Mouse (Mus musculus) frontal cortex, adult (tissue): ENCODE measurements around the gene Troap.
A peak's percentile ranks its signal among the peaks of the same experiment; 100 is the strongest.
"Not testable (repeated sequence)": the region's sequence is repeated elsewhere in the genome, so short reads cannot be mapped to it uniquely, and the experiment has no call there.

Experiments used
- ATAC-seq: cut with Nextera tagmentation; 2 replicates; pipeline ENCODE4 v1.9.2; 2017; ENCODE audit warnings: mild to moderate bottlenecking, moderate library complexity, mixed read lengths; ENCODE audit not compliant: low TSS enrichment

Gene Troap

DNA sequence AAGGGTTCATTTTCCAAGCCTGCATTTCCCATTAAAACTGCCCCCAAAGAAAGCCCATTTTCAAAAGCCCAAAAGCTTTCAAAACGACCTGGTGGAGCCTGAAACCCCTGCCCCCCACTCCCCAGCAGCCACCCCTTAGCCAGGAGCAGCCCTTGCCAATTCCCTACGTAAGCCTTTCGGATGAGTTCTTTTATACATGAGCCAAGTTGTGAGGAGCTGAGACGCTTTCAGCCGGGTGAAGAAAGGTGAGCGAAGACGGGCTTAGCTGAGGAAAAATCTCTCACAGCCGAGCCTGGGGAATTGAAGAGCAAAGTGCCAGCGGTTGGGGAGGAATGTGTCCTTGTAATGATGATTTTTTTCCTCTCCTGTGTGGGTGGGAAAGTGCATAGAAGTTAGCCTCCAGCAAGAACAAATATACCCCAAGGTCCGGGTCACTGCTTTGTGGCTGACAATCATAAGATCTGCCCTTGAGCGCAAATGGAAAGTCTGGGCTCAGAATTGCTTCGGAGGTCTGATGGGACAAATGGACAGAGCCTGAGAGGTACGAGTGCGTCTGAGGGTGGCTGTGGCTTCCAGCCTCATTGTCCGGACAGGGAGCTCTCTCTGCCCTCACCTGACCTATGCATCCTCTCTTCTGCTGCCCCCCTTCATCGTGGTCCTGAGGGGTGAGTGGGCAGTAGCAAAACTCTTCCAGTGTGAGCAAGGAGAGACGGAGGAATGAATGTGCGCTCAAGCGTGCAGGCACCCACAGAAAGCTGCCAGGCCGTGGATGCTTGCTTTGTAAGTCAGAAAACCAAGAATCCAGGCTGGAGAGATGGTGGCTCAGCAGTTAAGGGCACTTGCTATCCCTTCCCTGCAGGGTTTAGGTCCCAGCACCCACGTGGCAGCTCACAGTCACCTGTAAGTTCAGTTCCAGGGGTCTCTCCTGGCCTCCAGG lies 33.2 kb upstream of the Troap start:
- no peak for ATAC-seq

DNA sequence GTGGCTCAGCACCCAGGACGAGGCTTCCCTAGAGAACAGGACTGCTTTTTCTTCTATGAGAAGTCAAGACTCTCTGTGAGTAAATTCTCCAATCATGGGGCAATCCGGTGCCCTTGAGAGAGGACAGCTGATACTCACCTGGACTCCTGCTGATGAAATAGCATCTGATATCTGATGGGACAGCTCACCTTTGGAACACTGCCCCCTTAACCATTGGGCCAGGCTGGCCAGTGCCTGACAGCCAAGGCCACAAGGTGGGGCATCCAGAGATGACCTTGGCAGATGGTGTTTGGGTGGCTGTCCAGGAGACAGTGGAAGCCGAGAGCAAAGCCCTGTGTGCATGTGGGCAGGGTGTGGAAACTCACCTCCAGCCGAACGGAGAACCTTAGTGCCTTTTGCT lies 32.0 kb upstream of the Troap start:
- ATAC-seq = no peak

DNA sequence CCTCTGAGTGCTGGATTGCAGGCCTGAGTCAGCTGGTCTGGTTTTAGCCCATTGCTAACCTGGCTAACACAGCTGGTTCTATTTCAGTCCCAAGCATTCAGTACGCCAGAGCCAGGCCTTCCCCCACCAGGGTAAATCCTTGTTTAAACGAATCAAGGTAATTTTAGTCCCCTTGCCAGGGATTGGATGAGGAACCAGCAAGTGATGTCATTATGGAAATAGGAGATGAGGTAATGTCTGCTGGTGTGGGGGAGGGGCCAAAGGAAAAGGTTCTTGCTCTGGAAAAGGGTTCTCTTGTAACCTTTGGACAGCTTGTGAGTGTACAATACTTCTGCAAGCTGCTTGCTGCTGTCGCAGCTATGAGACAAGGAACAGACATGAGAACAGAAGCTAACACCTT lies 29.5 kb upstream of the Troap start:
- no peak for ATAC-seq

DNA sequence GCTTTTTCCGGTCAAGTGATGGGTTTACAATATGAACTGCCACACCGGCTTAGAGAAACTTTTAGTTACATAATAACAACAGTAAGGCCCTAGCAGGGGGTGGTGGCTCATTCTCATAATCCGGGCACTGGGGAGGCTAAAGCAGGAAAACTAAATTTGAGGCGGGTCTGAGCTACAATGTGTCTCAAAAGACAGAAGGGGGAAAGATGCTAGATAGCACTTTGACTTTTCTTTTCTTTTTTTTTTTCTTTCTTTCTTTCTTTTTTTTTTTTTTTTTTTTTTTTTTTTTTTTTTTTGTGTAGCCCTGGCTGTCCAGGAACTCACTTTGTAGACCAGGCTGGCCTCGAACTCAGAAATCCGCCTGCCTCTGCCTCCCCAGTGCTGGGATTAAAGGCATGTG lies 28.6 kb upstream of the Troap start:
- not testable (repeated sequence) for ATAC-seq

DNA sequence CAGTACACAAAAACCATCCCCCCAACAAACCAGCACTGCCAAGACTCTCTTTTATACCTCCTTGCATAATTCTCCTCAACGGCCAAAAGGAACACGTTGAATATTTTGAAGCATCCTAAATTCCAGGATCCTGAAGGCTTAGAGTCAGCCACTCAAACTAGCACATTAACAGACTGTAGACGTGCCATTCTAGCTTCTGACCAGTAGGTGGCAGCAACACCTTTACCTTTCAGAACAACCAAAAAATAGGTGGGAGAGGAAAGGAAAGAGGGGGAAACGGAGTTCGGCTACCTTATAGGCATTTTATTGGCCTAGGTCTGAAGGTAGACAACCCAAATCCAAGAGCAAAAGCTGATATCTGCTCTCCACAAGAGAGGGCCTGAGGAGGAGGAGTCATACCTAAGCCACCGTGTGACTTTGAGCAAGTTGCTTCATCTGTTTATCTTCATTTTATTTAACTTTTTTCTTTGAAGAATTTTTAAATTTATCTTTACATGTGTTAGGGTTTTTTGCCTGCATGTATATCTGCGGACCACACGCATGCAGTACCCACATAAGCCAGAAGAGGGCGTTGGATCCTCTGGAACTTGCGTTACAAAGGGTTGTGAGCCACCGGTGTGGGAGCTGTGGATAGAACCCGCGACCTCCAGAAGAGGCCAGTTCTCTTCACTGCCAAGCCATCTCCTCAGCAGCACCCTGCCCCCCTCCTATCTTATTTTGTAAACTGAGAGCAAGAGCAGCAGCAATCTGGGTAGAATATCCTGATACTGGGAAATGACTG lies 24.7 kb upstream of the Troap start:
- ATAC-seq = no peak

DNA sequence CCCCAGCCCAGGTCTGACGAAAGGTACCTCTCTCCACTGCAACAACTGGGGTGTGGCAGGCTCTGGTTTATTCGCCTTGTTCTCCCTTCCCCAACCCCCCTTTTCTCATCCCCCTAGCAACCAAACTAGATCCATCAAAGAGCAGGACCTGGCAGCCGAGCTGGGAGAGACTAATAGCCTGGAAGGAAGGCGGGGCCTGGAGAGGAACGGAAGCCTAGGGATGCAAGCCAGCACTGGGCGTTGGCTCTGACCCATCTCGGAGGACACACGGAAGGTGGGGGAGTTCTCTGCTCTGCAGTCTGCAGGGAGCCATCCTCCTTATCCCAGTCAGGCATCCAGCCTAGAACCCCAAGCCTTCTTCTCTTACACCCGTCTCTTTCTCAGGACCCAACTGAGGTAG lies 21.0 kb upstream of the Troap start:
- no peak for ATAC-seq

DNA sequence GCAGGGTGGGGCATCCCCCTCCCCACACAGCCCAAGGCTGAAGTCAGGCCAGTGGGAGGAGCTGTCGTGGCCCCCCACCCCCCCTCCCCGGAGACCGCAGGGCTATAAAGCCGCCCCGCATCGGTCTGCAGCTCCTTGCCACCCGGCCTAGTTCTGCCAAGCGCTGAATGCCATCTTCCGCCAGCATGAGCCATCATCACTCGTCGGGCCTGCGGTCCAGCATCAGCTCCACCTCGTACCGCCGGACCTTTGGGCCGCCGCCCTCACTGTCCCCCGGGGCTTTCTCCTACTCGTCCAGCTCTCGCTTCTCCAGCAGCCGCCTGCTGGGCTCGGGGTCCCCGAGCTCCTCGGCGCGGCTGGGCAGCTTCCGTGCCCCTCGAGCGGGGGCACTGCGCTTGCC lies 19.3 kb upstream of the Troap start, which contains the start of gene Prph:
Gene Prph, plus strand, starts transcription at position 135 of the 400 bp plus-strand sequence.
- ATAC-seq = no peak

DNA sequence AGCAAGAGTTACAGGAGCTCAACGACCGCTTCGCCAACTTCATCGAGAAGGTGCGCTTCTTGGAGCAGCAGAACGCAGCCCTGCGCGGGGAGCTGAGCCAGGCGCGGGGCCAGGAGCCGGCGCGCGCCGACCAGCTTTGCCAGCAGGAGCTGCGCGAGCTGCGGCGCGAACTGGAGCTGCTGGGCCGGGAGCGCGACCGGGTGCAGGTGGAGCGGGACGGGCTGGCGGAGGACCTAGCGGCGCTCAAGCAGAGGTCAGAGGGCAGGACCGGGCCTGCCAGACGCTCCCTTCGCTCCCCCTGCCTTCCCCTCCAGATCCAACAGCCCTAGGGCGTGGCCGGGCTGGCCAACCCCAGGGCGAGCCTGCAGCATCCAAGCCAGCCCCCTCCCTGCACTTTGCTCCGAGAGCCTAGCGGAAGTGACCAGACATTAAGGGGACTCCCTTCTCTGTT lies 18.8 kb upstream of the Troap start:
- no peak for ATAC-seq

DNA sequence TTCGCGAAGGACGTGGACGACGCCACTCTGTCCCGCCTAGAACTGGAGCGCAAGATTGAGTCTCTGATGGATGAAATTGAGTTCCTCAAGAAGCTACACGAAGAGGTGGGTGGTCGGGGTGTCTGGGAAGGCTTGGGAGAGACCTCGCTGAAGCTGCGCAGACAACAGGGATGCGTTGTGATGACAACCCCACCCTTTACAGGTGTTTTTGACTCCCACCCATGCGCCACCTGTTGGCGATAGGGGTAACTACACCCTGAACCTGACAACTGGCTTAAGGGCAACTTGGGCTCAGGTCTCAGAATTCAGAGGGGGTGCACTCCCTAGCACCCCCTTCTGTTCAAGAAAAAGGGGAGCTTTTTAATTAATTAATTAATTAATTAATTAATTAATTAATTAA lies 18.0 kb upstream of the Troap start:
- ATAC-seq = no peak

DNA sequence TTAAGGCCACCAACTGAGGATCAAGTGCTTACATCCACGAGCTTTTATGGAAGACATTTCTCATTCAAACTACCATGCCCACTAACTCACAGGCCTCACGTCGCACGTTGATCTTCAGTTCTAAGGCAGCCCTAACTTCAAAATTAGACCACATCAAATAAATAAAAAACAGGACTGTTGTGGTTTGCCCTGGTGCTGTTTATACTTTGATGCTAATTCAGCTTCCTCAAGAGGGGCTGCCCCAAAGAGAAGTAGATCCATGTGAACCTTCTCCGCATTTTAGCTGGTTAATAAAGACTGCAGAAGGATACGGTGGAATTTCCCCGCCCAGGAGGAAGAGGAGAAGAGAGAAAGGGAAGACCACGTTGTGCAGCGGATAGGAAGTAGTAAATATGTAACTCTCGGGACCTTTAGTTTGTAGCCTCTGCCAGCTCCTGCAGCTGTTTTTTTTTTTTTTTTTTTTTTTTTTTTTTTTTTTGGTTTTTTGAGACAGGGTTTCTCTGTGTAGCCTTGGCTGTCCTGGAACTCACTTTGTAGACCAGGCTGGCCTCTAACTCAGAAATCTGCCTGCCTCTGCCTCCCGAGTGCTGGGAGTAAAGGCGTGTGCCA lies 8.7 kb upstream of the Troap start:
- ATAC-seq = no peak

DNA sequence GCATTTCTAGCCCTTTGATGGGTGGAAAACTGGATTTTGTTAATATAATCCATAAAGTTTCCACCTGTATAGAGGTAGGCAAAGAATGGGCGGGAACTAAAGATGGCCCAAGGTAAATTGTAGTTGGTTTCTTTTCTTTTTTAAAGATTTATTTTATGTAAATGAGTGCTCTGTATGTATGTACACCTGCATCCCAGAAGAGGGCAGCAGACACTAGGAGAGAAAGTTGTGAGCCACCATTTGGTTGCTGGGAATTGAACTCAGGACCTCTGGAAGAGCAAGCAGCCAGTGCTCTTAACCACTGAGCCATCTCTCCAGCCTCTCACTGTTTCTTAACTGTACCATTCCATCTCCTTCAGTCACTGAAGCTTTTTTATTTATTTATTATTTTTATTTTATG lies 2.4 kb upstream of the Troap start:
- ATAC-seq = no peak

DNA sequence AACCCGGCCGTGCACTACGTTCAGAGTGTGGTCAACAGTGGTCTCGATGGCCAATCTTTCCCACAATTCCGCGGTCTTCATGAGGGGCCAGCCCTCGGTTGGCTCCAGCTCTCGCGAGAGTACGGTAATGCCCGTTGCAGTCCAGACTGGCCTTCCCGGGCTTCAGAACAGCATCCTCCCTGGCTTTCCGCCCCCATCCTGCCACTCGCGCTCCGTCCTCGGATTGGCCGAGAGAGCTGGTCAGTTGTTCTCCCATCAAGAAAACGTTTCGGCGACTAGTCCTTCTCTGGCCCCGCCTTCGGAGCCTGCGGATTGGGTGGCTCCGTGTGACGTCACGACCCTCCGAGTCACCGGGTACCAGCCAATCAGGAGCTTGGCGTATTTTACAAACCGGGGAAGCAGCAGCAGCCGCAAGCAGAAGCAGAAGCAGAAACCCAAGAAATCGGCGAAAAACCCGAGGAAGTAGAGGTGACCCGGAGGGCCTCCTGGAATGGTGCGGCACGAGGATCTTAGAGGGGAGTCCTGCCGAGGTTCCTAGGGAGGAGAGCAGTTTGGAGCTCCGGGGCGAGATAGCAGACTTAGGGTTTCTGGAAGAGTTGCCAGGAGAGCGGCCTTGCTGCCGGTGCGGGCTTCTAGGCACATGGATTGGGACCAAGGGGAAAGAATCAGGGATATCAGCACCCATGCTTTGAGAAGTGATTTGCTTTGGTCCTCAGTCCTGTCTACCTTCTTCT lies 392 bp downstream of the Troap start:
- peak; percentile 99 for ATAC-seq

DNA sequence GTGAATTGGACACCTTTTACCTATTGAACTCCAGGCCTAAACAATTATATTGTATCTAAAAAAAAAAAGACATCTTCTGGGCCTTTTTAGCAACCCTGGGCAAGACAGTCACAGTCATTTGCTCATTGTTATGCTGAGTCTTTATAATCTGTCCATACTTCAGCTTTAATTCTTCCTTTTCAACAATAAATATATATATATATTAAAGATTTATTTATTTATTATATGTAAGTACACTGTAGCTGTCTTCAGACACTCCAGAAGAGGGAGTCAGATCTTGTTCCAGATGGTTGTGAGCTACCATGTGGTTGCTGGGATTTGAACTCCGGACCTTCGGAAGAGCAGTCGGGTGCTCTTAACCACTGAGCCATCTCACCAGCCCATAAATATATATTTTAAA lies 1.6 kb downstream of the Troap start:
- ATAC-seq = not testable (repeated sequence)

DNA sequence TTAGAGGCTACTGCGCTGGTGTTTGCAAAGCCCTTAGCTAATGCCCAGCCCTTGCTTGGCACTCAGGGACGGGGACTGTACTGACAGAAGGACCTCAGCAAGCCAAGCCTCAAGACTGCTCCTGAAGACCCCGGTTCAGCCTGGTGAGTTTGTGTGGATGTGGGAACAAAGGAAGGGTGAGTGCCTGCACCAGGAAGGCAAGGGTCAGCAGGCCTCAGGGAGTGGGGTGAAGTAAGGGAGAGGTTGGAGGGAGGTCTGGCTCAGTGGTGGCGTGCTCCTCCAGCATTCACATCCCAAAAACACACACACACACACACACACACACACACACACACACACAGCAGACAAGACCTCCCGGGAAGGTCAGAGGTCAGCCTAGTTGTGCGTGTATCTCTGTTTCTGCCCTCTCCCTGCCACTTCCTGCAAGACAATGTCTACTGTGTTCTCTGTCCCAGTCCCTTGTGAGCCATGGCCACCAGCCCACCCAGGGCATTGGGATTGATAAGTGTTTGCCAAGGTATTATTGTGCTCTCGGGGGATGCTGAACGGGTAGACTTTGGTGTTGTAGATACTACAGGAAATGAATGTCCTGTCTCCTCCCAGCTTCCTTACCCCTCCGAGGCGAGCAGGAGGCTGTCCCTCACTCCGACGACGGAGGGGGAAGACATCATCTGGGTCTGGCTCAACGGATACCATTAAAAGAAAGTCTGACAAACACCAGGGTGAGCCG lies 4.0 kb downstream of the Troap start:
- no peak for ATAC-seq

DNA sequence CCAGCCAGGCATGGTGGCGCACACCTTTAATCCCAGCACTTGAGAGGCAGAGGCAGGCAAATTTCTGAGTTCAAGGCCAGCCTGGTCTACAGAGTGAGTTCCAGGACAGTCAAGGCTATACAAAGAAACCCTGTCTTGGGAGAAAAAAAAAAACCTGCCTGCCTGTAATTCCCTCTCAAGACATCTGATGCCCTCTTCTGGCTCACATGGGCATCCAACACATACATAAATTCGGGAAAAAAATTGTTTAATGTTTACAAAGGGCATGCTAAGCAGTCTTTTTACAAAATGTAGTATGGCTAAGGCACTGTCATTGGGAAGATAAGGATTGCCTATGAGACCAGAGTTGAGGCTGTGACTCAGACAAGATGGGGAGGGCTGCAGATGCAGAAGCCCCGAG lies 5.4 kb downstream of the Troap start:
- no peak for ATAC-seq

DNA sequence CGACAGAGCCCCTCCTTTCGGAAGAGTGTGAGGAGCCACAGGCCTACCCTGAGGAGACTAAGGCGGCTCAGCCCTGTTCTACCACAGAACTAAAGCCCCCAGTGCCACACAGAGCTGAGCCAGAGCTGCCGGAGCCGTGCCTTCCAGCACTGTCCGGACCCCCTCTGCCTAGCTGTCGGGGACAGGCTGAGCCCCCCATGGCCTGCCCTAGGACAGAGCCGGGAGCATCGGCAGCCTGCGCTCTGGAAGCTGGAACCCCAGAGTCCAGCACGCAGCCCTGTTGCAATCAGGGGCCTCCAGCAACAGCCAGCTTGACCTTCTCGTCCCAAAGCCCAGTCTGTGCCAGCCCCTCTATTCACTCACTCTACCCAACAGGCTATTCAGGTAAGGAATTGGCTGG lies 7.9 kb downstream of the Troap start:
- no peak for ATAC-seq

DNA sequence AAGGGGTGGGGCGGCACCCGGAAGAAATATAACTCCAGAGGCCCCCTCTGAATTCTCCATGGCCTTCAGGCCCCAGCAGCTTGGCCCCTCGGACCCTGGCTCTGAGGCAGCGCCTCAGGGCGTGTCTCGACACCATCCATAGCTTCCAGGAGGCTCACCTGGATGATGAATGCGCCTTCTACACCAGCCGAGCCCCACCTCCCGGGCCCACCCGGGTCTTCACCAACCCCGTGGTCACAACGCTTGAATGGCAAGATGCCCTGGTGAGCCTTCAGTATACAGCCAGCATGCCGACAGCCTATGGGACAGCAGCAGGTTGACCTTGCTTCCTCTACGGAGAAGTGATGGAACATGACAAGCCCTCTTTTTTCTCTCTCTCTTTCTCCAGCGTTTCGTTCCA lies 8.5 kb downstream of the Troap start:
- ATAC-seq = no peak

DNA sequence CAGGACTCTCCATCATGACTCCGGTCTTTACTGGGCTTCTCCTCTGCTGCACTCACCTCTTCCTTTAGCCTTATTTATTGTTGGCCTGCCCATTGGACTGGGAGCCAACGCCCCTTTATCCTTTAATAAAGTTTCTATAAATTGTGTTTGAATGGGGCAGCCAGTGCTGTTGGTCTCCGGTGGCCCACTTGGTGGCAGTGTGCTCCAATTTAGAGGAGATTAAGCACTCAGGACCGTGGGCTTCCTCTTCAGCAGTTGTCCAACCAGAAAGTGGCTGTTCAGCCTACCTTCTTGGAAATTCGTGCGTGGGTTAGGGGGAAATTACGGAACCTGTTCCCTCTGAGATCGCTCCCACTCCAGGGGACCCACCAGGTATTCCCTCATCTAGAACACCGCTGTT lies 8.9 kb downstream of the Troap start:
- ATAC-seq = no peak

DNA sequence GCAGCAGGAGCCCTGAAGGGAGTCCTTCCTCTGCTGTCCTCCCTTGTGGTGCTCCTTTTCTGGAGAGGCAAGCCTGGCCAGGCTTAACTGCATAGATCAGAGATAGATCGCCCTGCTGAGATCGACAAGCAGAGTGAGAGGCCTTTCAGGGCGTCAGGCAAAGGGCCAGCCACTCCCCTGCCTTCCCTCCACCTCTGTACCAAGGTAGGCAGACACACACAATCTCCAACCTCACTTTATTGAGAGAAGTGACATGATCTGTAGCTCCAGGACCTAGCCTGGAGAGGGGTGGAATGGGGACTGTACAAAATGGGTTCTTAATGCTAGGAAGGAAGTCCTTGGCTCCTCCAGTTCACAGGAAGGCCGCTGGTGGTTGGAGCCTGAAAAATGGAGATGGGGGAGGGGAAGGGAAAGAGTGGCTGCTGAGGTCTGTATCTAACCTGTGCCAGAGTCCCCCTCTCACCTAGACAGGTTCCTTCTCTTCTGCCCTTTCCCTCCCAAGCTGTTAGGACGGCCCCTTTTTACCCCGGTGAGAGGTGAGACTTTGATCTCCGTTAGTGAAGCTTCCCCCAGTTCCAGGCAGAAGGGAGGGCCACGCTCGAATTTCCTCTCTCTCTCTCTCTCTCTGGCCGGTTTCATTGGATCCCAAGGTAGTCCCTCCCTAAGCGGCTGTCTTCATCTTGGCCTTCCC lies 9.6 kb downstream of the Troap start:
- ATAC-seq = no peak

DNA sequence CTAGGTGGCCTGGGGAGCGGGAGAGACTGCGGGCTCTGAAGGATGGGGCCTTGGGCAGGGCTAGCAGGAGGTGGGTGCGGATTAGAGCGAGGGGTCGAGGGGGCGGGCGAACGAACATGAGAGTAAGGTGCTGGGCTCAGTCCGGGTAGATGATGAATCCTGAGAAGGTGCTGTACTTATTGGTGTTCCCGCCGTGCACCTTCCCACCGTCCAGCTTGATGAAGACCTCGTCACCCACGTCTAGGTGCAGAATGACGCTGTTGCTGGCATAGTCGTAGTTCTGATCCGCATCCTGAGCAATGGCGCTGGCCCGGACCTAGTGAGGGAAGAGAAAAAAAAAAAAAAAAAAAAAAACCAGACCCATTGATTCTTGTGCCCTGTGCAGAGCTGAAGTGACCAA lies 10.2 kb downstream of the Troap start:
- no peak for ATAC-seq

DNA sequence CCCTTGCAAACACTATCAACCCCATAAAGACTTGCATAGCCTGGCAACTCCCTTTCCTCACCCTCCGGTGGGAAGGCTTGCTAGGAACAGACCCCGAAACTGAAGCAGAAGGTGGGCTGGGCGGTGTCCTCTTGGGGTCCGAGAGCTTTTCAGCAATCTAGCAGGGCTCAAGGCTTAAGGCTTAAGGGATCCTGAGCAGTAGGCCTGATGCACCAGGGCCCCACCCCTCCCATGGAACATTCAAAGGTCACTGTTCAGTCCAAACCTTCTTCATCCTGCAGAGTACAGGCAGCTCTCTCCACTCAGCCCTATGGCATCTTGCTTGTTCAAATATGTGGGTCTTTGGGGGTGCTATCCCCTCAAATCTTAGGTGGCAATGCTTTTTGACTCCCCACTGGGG lies 11.6 kb downstream of the Troap start:
- ATAC-seq = no peak
